Mouse (Mus musculus) lung, postnatal 4 days (tissue): ENCODE results near the gene Sorbs1.

Source experiments
- DNase-seq, 2 experiments: peaks; one replicate each; pipeline ENCODE4 v3.0.0; 2021

Gene Sorbs1

DNA sequence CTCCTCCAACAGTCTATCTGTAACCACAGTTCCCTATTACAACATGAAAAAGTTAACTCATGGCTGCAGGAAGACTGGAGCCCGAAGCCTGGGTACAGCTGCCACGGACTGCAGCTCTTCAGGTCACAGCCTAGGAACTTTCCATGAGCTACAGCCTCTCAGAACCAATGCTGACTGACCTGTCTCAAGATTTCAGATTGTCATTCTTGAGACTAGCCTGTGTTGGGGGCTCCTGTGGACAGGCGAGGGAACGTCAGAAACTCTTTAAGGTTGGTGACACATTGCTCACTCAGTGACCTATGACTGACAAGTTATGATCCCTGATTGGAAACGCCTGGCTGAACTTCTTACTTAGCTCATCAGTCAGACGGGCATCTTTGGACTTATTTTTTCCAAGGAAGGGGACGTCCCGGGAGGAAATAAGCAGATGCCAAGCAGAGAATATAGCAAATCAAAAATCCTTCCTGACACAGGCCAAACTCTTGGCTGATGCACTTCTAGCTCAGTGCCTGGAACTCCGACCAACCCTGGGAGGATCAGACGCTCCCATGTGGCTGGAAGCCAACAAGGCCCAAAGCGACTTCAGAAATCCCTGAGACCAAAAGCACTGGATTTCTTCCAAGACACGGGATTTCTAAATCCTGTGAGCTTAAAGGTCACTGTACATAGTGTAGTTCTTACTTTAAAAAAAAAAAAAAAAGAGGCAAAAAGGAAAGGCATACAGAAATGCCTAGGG lies 76.9 kb downstream of the Sorbs1 start:
- DNase-seq: peak; percentile 57 to 77

DNA sequence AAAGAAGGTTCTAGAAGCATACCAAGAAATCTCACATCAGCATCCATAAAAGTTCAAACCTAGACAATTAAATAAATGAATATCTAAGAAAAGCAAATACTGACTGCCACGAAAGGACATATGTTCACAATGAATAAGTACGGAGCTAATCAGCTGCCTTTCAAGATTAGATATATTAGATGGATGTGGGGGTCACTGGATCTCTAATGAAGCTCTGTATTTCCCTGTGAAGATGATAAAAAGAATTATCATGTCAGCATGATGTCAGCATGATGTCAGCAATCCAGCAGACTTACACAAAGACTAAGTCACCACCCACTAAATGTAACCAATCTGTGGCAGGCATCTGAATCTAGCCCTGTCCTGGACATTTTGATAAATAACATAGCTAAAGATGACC lies 77.8 kb downstream of the Sorbs1 start:
- DNase-seq: no peak

GRCm38 (mm10) chr19:40435045-40435444 lies 78.5 kb downstream of the Sorbs1 start:
- no peak for DNase-seq

DNA sequence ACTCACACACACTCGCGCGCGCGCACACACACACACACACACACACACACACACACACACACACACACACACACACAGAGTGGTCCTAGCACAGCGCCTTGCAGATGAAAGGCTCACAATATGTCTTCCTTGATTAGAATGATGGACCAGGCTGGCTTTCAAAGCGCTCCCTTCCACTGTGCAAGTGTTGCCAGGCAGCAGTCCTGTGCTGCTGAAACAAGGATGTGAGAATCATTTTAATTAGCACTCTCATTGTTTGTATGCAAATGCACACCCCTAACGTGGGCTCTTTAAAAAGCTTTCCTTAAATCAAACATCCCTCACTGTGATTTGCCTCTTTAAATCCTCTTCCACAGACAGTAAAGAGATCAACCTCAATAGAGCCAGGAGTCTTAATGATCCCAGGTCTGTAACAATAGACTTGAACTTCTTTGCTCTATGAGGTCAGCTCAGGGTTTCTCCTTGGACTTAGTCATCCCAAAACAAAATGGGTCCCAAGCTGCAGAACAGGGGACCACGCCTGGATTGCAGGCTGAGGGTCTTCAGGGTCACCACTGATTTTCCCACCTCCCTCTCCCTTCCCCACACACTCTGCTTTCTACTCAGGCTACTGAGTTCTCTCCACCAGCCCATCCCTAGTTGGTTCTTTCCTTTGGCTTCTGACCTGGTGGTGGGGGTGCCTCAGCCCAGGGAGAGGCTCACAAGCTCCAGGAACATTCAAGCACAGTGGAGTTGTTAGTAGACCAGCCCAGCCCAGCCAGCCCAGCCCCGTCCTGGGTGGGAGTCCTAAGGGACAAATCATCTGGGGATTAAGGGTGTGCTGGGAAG lies 79.3 kb downstream of the Sorbs1 start:
- DNase-seq: no peak

DNA sequence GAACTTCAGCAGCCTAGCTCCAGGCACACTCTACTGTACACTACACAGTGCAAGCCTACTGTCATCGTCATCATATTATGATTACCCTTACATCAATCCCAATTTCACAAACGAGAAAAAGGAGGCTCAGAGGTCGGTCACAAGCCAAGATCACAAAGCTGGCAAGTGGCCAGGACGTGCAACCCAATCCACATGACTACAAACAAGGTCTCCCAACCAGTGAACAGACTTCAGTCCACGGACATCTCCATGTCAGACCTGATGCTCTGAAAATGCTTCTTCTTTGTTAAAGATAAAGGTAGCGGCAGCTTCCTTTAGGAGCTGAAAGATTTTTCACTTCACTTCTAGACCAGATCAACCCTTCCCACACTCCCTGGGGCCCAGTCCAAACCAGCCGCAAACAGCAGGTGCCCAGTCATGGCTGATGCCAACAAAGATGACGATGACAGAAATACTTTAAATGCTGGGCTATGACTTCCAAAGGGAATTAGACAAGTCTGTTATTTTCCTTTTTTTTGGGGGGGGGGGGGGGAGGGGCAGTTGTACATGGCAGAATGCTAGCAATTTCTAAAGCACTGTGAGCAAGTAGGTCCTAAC lies 80.2 kb downstream of the Sorbs1 start:
- DNase-seq: no peak

DNA sequence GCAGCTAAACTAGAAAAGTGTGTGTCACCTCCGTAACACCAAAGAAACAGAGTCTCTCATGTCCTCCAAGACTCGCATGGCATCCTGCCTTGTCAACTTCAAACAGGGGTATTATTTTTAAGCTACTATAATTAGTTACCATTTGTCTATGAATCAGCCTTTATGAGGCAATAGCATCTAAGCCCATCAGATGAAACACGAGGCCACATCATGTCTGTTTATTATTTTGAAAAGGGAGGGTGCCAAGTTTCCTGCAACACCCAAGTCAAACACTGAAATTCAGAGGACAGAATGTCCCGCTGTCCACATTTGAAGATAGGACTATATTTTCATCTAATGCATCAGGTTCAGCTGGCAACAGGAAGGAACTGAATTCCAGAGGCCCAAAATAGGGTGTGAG lies 81.6 kb downstream of the Sorbs1 start:
- no peak for DNase-seq

- no peak for DNase-seq
Measured at GRCm38 (mm10) chr19:40429572-40429971, 84.0 kb downstream of the Sorbs1 start.

- no peak for DNase-seq
Measured at GRCm38 (mm10) chr19:40429169-40429568, 84.4 kb downstream of the Sorbs1 start.

- no peak for DNase-seq
Measured at GRCm38 (mm10) chr19:40426103-40426960, 87.2 kb downstream of the Sorbs1 start.

- peak in 1 of 2 experiments; percentile 30 for DNase-seq
Measured at GRCm38 (mm10) chr19:40425326-40425725, 88.3 kb downstream of the Sorbs1 start.

GRCm38 (mm10) chr19:40421037-40421436 lies 92.5 kb downstream of the Sorbs1 start:
- no peak for DNase-seq

- DNase-seq: no peak
Measured at GRCm38 (mm10) chr19:40419315-40419714, 94.3 kb downstream of the Sorbs1 start.

- no peak for DNase-seq
Measured at GRCm38 (mm10) chr19:40417155-40417821, 96.3 kb downstream of the Sorbs1 start.

- DNase-seq: no peak
Measured at GRCm38 (mm10) chr19:40415725-40416124, 97.9 kb downstream of the Sorbs1 start.

GRCm38 (mm10) chr19:40414798-40415475 lies 98.6 kb downstream of the Sorbs1 start:
- peak in 1 of 2 experiments; percentile 46 for DNase-seq

- no peak for DNase-seq
Measured at GRCm38 (mm10) chr19:40414386-40414785, 99.2 kb downstream of the Sorbs1 start.

- DNase-seq: no peak
Measured at GRCm38 (mm10) chr19:40411379-40411813, 102.2 kb downstream of the Sorbs1 start.

DNA sequence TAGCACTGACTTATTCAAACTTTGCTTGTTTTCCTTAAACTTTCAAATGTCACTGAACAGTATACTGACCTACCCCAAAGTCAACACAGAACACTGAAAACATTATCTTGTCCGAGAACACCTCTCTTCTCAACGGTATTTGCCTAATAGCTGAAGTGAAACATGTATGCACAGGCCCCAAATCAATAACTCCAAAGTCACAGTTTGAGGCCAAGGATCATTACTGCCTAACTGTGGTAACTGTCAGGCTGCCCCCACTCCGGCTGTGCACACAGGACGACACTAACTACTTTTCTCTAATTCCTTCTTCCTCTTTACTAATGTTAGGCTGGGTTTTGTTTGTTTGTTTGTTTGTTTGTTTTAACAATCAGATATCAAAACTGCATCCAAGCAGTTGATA lies 103.1 kb downstream of the Sorbs1 start:
- DNase-seq: no peak

DNA sequence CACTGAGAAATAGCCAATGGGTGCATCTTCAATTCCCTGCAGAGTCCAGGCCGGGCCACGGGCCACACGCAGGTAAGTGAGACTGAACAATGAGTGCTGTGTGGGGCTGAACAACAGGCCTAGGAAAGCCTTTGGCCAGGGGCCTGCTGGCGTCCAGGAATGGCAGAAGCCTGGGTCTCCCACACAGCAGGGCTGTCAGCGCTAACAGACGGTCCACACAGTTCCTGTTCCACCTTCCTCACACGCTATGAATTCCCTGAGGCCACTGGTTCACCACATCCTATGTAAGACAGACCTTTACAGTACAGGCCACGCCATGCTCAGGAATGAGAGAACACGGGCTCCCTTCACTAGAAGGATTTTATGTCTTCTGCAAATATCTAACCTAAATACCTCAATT lies 103.5 kb downstream of the Sorbs1 start:
- peak in 1 of 2 experiments; percentile 27 for DNase-seq

DNA sequence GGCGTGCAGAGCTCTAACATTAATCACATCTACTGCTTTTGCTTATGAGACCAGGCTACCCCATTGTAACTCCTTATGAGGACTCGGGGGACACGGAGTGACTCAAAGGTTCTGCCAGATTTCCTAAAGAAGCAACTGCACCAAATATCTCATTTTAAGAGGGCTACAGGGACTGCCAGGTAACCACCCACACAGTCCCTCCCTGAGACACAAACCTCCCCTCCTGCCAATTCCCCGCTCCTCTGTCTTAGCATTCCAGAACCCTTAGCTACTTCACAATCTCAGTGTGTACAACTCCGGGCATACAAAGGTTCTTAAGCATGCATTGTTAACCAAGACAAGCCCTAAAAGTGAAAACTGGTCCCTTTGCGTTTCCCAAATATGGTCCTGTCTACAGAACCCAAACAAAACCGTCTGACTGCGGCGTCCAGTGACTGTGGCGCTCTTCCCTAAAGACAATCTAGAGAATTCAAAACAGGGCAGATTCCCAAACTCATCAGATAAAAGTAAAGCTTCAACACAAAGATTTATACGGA lies 104.0 kb downstream of the Sorbs1 start:
- DNase-seq: no peak

- no peak for DNase-seq
Measured at GRCm38 (mm10) chr19:40407186-40407585, 106.4 kb downstream of the Sorbs1 start.
